Mouse (Mus musculus): Measurements from ENCODE around the gene Srpr.

Srpr gene

GRCm38 (mm10) chr9:35199772-35200471 lies at the start of gene Srpr, which contains the start of gene Tirap:
Srpr (plus strand) TSS chr9:35200175.
Tirap (minus strand) TSS chr9:35200291.
- TF ChIP-seq GATA4 (IDR thresholded peaks at IDR 0.05; ENCODE audit: insufficient replicate concordance, low read length): peak; percentile 45; the same call in 1 of the 2 replicates

GRCm38 (mm10) chr9:35152923-35153322 lies 47.1 kb upstream of the Srpr start:
- TF ChIP-seq GATA4 (IDR thresholded peaks at IDR 0.05; ENCODE audit: insufficient replicate concordance, low read length): no peak

GRCm38 (mm10) chr9:35156002-35156710 lies 43.8 kb upstream of the Srpr start:
- TF ChIP-seq GATA4 (IDR thresholded peaks at IDR 0.05; ENCODE audit: insufficient replicate concordance, low read length): no peak

GRCm38 (mm10) chr9:35156862-35157261 lies 43.1 kb upstream of the Srpr start:
- no peak for TF ChIP-seq GATA4 (IDR thresholded peaks at IDR 0.05; ENCODE audit: insufficient replicate concordance, low read length)

DNA sequence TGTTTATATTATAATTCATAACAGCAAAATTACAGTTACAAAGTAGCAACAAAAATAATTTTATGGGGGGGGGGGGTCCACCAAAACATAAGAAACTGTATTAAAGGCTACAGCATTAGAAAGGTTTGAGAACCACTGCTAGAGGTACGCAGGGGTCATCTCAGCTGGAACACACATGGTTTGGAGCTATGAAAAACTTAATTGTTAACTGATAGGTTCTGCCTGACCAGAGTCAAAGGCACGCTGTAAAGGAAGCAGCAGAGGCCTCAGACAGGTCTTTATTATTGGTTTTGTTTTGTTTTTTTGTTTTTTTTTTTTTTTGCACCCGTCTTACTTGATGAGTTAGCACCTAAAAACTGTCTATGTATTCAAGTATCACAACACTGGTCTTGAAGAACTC lies 41.5 kb upstream of the Srpr start:
- TF ChIP-seq GATA4 (IDR thresholded peaks at IDR 0.05; ENCODE audit: insufficient replicate concordance, low read length): no peak

DNA sequence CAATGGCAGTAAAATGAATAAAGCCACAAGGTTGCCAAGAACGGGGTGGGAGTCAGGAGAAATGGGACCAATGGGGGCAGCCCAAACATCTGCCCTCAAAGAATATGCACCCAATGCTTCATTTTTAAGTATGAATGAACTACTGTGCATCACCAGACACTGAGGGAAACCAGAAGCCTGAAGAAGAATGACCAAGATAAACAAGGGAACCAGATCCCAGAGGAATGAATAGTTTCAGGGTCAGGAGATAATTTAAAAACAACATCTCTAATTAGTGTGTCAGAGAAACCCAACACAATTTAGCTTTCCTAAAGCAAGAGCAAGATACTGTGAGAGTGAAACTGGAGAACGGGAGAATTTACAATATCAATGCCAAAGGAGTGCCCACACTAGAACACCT lies 39.3 kb upstream of the Srpr start:
- no peak for TF ChIP-seq GATA4 (IDR thresholded peaks at IDR 0.05; ENCODE audit: insufficient replicate concordance, low read length)

DNA sequence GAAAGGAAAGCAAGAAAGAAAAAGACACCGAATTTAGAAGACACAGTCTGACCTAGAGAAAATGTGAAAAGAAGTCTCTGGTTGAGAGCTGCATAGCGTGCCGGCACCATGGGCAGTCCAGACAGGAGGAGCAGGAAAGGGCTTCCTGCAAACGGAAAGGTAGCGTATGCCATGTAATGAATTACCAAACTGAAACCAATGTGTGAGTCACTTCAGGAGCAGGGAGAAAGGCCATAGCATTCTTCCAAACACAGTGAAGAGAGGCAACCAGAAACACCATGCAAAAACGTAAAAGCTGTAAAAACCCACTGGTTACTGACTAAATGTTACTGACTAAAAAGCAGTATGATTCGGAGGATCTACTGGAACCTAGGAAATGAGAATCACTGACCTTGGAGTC lies 38.3 kb upstream of the Srpr start:
- TF ChIP-seq GATA4 (IDR thresholded peaks at IDR 0.05; ENCODE audit: insufficient replicate concordance, low read length): no peak

DNA sequence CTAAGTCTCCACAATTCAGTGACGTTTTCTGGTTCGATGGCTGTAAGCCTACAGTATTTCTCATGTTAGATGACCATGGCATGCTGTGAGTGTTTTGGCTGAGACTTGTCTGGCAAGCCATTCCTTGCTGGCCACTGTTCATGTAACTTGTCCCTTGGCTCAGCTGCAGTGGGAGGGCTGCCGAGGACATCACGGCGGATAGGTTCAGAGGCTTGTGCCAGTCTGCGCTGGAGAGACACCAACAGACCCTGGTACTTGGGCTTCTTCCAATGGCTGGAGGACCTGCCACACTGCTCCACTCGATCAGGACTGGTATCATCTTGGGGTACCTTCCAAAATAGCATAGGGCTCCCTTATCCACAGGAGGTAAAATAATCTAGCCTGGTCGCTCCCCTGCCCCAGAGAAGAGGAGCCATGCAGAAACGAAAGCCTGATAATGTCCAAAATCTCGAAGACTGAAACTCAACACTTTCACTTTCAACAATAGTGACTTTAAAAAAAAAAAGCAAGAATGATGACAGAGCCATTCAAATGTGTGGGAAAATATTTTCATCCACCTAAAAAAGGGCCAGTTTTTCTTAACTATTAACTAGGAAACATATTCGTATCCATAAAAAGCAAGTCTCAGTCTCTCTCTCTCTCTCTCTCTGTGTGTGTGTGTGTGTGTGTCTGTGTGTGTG lies 36.8 kb upstream of the Srpr start:
- peak; percentile 19; the same call in 1 of the 2 replicates for TF ChIP-seq GATA4 (IDR thresholded peaks at IDR 0.05; ENCODE audit: insufficient replicate concordance, low read length)

DNA sequence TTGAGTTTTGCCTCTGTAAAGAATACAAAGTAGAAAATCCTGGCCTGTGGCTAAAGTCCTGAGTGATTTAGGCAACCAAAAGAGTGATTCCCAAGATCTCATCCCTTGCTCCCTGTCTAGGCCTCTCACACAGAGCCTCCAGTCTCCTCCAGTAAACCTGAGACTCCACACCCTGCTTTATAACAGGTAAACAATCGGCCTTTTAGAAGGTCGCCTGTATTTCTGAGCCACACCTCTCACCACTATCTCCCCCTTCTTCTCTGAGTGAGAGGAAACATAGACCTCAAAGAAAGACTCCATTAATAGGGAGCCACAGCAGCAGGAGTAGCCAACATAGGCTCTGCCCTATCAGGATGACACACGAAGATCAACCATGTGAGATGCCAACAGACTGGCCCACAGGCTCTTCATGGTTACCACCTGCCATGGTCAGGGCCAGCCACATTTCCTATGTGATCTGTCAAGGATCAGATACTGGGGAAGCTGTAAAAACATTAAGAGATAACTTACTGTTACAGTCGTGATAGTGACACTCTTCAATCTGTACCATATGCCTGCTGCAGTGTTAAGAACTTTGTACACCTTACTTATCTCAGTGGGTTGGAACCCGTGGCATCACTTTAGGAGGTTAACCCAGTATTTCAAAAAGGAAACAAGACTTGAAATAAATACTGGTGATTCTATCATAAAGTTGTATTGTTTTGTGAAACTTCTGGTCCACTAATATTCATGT lies 35.7 kb upstream of the Srpr start:
- TF ChIP-seq GATA4 (IDR thresholded peaks at IDR 0.05; ENCODE audit: insufficient replicate concordance, low read length): no peak

GRCm38 (mm10) chr9:35166144-35166797 lies 33.7 kb upstream of the Srpr start:
- TF ChIP-seq GATA4 (IDR thresholded peaks at IDR 0.05; ENCODE audit: insufficient replicate concordance, low read length): no peak

DNA sequence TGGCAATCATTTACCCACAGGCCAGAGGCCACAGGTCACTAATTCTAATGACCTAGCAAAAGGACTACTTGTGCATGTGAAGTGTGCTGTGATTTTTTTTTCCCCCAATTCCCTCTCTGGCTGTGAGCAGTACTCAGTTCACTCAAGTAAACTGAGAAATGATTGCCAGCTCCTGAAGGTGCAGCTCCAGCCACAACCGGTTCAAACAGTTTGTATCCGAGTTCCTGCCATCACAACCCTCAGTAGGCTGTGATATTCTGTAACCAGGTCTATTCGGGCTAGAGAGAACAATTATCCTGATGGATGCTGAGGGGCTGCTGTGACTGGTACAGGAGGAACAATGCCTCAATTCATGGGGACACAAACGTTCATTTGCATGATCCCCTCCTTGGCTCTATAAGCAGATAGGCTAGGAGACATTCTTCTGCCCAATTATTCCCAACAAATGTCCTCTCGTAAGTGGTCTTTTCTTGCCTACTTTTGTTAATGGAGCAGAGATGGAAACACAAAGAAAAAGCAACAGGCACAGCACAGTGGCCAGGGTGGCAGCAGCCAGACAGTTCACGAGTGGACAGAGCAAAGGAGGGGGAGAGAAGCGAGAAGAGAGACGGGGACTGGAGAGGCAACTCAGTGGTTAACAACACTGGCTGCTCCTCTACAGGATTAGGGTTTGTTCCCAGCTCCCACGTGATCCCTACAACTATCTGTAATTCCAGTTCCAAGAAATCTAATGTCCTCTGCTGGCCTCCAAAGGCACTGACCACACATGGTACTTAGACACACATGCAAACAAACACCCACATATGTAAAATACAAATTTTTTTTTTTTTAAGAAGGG lies 33.0 kb upstream of the Srpr start:
- no peak for TF ChIP-seq GATA4 (IDR thresholded peaks at IDR 0.05; ENCODE audit: insufficient replicate concordance, low read length)

DNA sequence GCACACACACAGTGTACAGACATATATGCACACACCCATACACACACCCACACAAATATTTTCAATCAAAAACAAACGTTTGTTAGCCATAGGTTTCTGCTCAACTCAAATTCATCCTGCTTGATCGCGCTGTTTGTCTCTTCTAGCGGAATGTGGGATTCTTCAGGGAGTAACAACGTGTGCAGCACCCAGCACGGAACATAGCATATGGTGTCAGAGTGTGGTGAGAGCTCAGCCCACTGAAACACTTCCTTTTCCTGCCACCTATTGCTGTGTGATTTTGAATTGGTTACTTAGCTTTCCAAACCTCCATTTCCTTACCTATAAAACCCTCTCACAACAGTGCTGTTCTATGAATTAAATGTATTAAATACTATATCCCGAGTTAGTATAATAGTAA lies 29.9 kb upstream of the Srpr start:
- TF ChIP-seq GATA4 (IDR thresholded peaks at IDR 0.05; ENCODE audit: insufficient replicate concordance, low read length): no peak

GRCm38 (mm10) chr9:35173331-35173730 lies 26.6 kb upstream of the Srpr start:
- no peak for TF ChIP-seq GATA4 (IDR thresholded peaks at IDR 0.05; ENCODE audit: insufficient replicate concordance, low read length)

All from liver, adult (tissue).